Mouse (Mus musculus) liver, postnatal 0 days (tissue): ENCODE data around the gene Napsa.
A peak's percentile ranks its signal among the peaks of the same experiment; 100 is the strongest.

Experiments
- CTCF ChIP-seq: sonication (generic); IDR thresholded peaks from 2 replicates; pipeline ENCODE4 v1.5.1; 2016; ENCODE audit warnings: antibody characterized with exemption, low read depth
- EP300 ChIP-seq: IDR thresholded peaks from 2 replicates; pipeline ENCODE4 v1.6.1; 2016; ENCODE audit warnings: antibody characterized with exemption, low read depth, mild to moderate bottlenecking

GRCm38 (mm10) chr7:44560435-44561400 lies 11.5 kb upstream of the Napsa start:
- TF ChIP-seq CTCF (peak; percentile 85), EP300 (no peak)
